Mouse (Mus musculus): ENCODE results near the gene Rab40c. TPM values are rescaled to one million over a fixed set of nuclear protein-coding genes. Genes with fewer than 3 reads are reported as not detected.

Gene Rab40c
- polyA plus RNA-seq, 1 experiment from 2014 or later = 48.7 TPM

DNA sequence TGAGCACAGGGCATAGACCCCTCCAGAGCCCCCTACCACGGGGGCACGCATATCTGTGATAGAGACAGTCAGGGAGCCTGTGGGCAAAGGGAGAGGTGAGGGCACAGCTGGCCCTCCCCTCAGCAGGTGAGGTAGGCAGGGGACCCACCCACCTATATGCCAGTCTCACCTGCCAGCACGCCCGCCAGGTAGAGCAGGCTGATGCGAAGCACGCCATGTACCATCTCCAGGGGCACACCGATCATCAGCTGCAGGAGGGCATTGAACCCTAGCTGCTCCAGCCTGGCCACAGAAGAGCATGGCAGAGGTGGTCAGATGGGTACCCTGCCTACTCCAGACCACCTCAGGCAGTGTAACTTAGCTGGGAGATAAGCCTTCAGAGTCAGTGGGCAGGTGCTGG, 84.2 kb downstream of the Rab40c start:
- WGBS = 94% methylated on average over 7 of the region's 7 CpGs

DNA sequence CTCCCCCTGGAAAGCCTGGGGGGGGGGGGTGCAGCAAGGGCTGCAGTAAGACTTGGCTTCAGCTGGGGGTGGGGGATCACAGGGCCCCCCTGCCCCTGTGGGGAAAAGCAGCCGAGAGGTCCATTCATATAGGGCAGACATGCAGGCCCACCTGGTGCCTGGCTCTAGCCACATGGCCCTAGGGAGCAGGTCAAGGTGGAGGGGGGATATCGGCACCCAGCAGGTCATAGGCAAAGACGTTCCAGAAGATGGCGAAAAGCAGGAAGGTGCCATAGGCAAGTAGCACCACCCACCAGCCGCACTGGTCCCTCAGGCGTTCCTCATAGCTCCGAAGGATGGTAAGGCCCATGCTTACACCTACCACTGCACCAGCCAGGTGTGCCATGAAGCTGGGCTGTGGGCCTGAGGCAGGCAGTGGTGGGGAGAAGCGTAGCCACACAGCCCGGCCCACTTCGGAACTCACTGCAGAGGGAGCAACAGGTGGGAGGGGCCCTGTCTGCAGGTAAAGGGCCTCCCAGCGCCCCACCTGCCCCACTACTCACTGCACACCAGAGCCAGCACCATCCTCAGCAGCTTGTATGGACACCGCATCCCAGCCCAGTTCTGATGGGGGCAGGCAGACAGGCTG, 84.8 kb downstream of the Rab40c start:
- peak overlapping the region; percentile 91 for H3K9ac ChIP-seq
- ATAC-seq (ENCODE audit: low FRiP score) = no peak
- WGBS = 91% methylated on average over 12 of the region's 12 CpGs
- peak overlapping the region; percentile 97; the same call in 1 of the 2 replicates for H3K27ac ChIP-seq
- peak overlapping the region; percentile 99 for H3K4me2 ChIP-seq
- H3K4me1 ChIP-seq (replicated peaks) = peaks cover 85% of the 10 kb centered on the region
- H3K36me3 ChIP-seq = peaks cover 49% of the 10 kb centered on the region
- H3K27me3 ChIP-seq = no peaks in the 10 kb centered on the region
- H3K9me3 ChIP-seq = no peaks in the 10 kb centered on the region
- peak overlapping the region; percentile 82 for H3K4me3 ChIP-seq

More for the DNA sequence above, 84.2 kb downstream of the Rab40c start:
- peaks cover 49% of the 10 kb centered on the region for H3K36me3 ChIP-seq
- H3K9ac ChIP-seq = peak overlapping the region; percentile 91
- peak overlapping the region; percentile 99 for H3K4me2 ChIP-seq
- no peak overlapping the region for H3K27ac ChIP-seq
- H3K27me3 ChIP-seq = no peaks in the 10 kb centered on the region
- peaks cover 79% of the 10 kb centered on the region for H3K4me1 ChIP-seq (replicated peaks)
- peak overlapping the region; percentile 82; the same call in 1 of the 2 replicates for H3K4me3 ChIP-seq
- no peak for ATAC-seq (ENCODE audit: low FRiP score)
- no peaks in the 10 kb centered on the region for H3K9me3 ChIP-seq

GRCm38 (mm10) chr17:25833961-25834594, 85.4 kb downstream of the Rab40c start:
- Histone ChIP-seq H3K27ac (peak overlapping the region; percentile 97), H3K4me1 (replicated peaks) (peaks cover 88% of the 10 kb centered on the region), H3K36me3 (peaks cover 45% of the 10 kb centered on the region), H3K27me3 (no peaks in the 10 kb centered on the region), H3K9ac (peak overlapping the region; percentile 91), H3K4me3 (peak overlapping the region; percentile 82), H3K4me2 (peak overlapping the region; percentile 99), H3K9me3 (no peaks in the 10 kb centered on the region)
- WGBS = 58% methylated on average over 6 of the region's 6 CpGs
- ATAC-seq (ENCODE audit: low FRiP score) = no peak

DNA sequence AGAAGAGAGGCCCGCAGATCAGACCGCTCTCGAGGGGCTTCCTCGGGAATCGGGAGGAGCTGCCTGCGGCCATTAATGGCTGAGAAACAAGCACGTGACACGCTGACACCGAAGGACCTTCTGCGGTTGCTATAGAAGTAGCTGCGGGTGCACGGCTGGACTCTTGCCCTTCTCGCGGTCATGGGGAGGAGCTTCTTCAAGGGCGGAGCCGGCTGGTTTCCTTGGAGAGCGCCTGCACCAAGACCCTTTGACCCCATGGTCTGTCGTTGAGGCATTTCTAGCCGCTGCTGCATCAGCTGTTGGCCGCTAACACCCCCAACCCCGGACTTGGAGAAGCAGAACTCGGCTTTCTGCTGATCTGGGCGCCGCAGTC, 86.2 kb downstream of the Rab40c start, which contains the start of gene Stub1:
TSS of gene Stub1 (minus strand) at position 114 of the 373 bp plus-strand sequence.
- Histone ChIP-seq H3K4me2 (peak within 1 kb of the TSS; percentile 99), H3K4me3 (peak within 1 kb of the TSS; percentile 82)
- under 1% methylated on average over 24 of the region's 24 CpGs for WGBS

GRCm38 (mm10) chr17:25832436-25833290, 86.9 kb downstream of the Rab40c start:
- WGBS = under 1% methylated on average over 64 of the region's 77 CpGs
- H3K4me1 ChIP-seq (replicated peaks) = peaks cover 85% of the 10 kb centered on the region
- H3K9me3 ChIP-seq = no peaks in the 10 kb centered on the region
- peak overlapping the region; percentile 82 for H3K4me3 ChIP-seq
- peak overlapping the region; percentile 91 for H3K9ac ChIP-seq
- H3K27ac ChIP-seq = peak overlapping the region; percentile 97
- peaks cover 41% of the 10 kb centered on the region for H3K36me3 ChIP-seq
- H3K27me3 ChIP-seq = no peaks in the 10 kb centered on the region
- peak overlapping the region; percentile 99 for H3K4me2 ChIP-seq
- peak; percentile 89 for ATAC-seq (ENCODE audit: low FRiP score)

More for the DNA sequence above, 86.2 kb downstream of the Rab40c start, which contains the start of gene Stub1:
- Histone ChIP-seq H3K4me1 (replicated peaks) (peaks cover 85% of the 10 kb centered on the region), H3K36me3 (peaks cover 40% of the 10 kb centered on the region), H3K27me3 (no peaks in the 10 kb centered on the region), H3K27ac (peak within 1 kb of the TSS; percentile 97), H3K9ac (peak within 1 kb of the TSS; percentile 91), H3K9me3 (no peaks in the 10 kb centered on the region)
- ATAC-seq (ENCODE audit: low FRiP score) = peak; percentile 57

Other genes starting within 250 kb of the Rab40c start
- 1.6 TPM in 2 replicates for gene Gng13, start 202.6 kb downstream of the Rab40c start, polyA plus RNA-seq (2015; fragmentation: Nextera tagmentation; extraction: Ambion mirVana)
- 7.9 and 8.5 TPM in 2 replicates for gene Chtf18, start 192.3 kb downstream of the Rab40c start, polyA plus RNA-seq (2015; fragmentation: Nextera tagmentation; extraction: Ambion mirVana)
- 23.4 and 24.2 TPM in 2 replicates for gene Rpusd1, start 192.1 kb downstream of the Rab40c start, polyA plus RNA-seq (2015; fragmentation: Nextera tagmentation; extraction: Ambion mirVana)
- not detected in 2 replicates for gene Mslnl, start 183.7 kb downstream of the Rab40c start, polyA plus RNA-seq (2015; fragmentation: Nextera tagmentation; extraction: Ambion mirVana)
- gene Msln, start 165.3 kb downstream of the Rab40c start, polyA plus RNA-seq (2015; fragmentation: Nextera tagmentation; extraction: Ambion mirVana) = 0.34 TPM in 1 of 2 replicates, not detected in the other
- 27.8 and 28.0 TPM in 2 replicates for gene Narfl, start 146.0 kb downstream of the Rab40c start, polyA plus RNA-seq (2015; fragmentation: Nextera tagmentation; extraction: Ambion mirVana)
- 125 and 138 TPM in 2 replicates for gene Haghl, start 134.1 kb downstream of the Rab40c start, polyA plus RNA-seq (2015; fragmentation: Nextera tagmentation; extraction: Ambion mirVana)
- 0.16 and 0.36 TPM in 2 replicates for gene Ccdc78, start 133.1 kb downstream of the Rab40c start, polyA plus RNA-seq (2015; fragmentation: Nextera tagmentation; extraction: Ambion mirVana)
- gene Fam173a, start 126.8 kb downstream of the Rab40c start, polyA plus RNA-seq (2015; fragmentation: Nextera tagmentation; extraction: Ambion mirVana) = 86.6 and 86.8 TPM in 2 replicates
- 0.60 TPM in 1 of 2 replicates, not detected in the other for gene AC134908.4, start 124.1 kb downstream of the Rab40c start, polyA plus RNA-seq (2015; fragmentation: Nextera tagmentation; extraction: Ambion mirVana)
- 45.4 and 57.6 TPM in 2 replicates for gene Metrn, start 122.6 kb downstream of the Rab40c start, polyA plus RNA-seq (2015; fragmentation: Nextera tagmentation; extraction: Ambion mirVana)
- gene Fbxl16, start 110.6 kb downstream of the Rab40c start, polyA plus RNA-seq (2015; fragmentation: Nextera tagmentation; extraction: Ambion mirVana) = 29.1 and 32.4 TPM in 2 replicates
- 26.6 and 30.7 TPM in 2 replicates for gene Wdr24, start 96.1 kb downstream of the Rab40c start, polyA plus RNA-seq (2015; fragmentation: Nextera tagmentation; extraction: Ambion mirVana)
- gene Jmjd8, start 90.9 kb downstream of the Rab40c start, polyA plus RNA-seq (2015; fragmentation: Nextera tagmentation; extraction: Ambion mirVana) = 62.9 and 64.2 TPM in 2 replicates
- 325 and 337 TPM in 2 replicates for gene Stub1, start 86.3 kb downstream of the Rab40c start, polyA plus RNA-seq (2015; fragmentation: Nextera tagmentation; extraction: Ambion mirVana)
- gene Rhbdl1, start 82.4 kb downstream of the Rab40c start, polyA plus RNA-seq (2015; fragmentation: Nextera tagmentation; extraction: Ambion mirVana) = 24.2 and 25.5 TPM in 2 replicates
- 8.1 and 8.5 TPM in 2 replicates for gene Gm20683, start 78.0 kb downstream of the Rab40c start, polyA plus RNA-seq (2015; fragmentation: Nextera tagmentation; extraction: Ambion mirVana)
- 14.5 and 15.9 TPM in 2 replicates for gene Rhot2, start 74.9 kb downstream of the Rab40c start, polyA plus RNA-seq (2015; fragmentation: Nextera tagmentation; extraction: Ambion mirVana)
- gene Wdr90, start 58.2 kb downstream of the Rab40c start, polyA plus RNA-seq (2015; fragmentation: Nextera tagmentation; extraction: Ambion mirVana) = 19.4 and 19.8 TPM in 2 replicates
- gene Mcrip2, start 51.0 kb downstream of the Rab40c start, polyA plus RNA-seq (2015; fragmentation: Nextera tagmentation; extraction: Ambion mirVana) = 11.4 and 11.7 TPM in 2 replicates
- 63.0 and 65.7 TPM in 2 replicates for gene Mettl26, start 44.7 kb downstream of the Rab40c start, polyA plus RNA-seq (2015; fragmentation: Nextera tagmentation; extraction: Ambion mirVana)
- gene Wfikkn1, start 38.9 kb downstream of the Rab40c start, polyA plus RNA-seq (2015; fragmentation: Nextera tagmentation; extraction: Ambion mirVana) = 0.45 and 0.63 TPM in 2 replicates
- gene Pigq, start 25.2 kb upstream of the Rab40c start, polyA plus RNA-seq (2015; fragmentation: Nextera tagmentation; extraction: Ambion mirVana) = 57.1 and 58.9 TPM in 2 replicates
- gene Nhlrc4, start 25.2 kb upstream of the Rab40c start, polyA plus RNA-seq (2015; fragmentation: Nextera tagmentation; extraction: Ambion mirVana) = 0.09 TPM in 1 of 2 replicates, not detected in the other
- 0.56 and 0.77 TPM in 2 replicates for gene A930017K11Rik, start 32.8 kb upstream of the Rab40c start, polyA plus RNA-seq (2015; fragmentation: Nextera tagmentation; extraction: Ambion mirVana)
- 20.4 and 21.6 TPM in 2 replicates for gene Capn15, start 66.1 kb upstream of the Rab40c start, polyA plus RNA-seq (2015; fragmentation: Nextera tagmentation; extraction: Ambion mirVana)
- 28.7 and 29.5 TPM in 2 replicates for gene Rab11fip3, start 149.8 kb upstream of the Rab40c start, polyA plus RNA-seq (2015; fragmentation: Nextera tagmentation; extraction: Ambion mirVana)
- gene Decr2, start 170.6 kb upstream of the Rab40c start, polyA plus RNA-seq (2015; fragmentation: Nextera tagmentation; extraction: Ambion mirVana) = 33.5 and 34.9 TPM in 2 replicates
- 29.8 and 31.6 TPM in 2 replicates for gene Nme4, start 175.9 kb upstream of the Rab40c start, polyA plus RNA-seq (2015; fragmentation: Nextera tagmentation; extraction: Ambion mirVana)
- 3.0 and 3.7 TPM in 2 replicates for gene Tmem8, start 193.6 kb upstream of the Rab40c start, polyA plus RNA-seq (2015; fragmentation: Nextera tagmentation; extraction: Ambion mirVana)
- gene Mrpl28, start 203.8 kb upstream of the Rab40c start, polyA plus RNA-seq (2015; fragmentation: Nextera tagmentation; extraction: Ambion mirVana) = 177 and 178 TPM in 2 replicates
- gene Axin1, start 219.0 kb upstream of the Rab40c start, polyA plus RNA-seq (2015; fragmentation: Nextera tagmentation; extraction: Ambion mirVana) = 8.5 and 9.7 TPM in 2 replicates